Mouse (Mus musculus) testis, adult 2 months (tissue): ENCODE data around the gene Zbtb42.

ENCODE experiments used
- CTCF ChIP-seq: fragments of 200-500 bp; IDR thresholded peaks from 2 replicates; pipeline ENCODE4 v1.5.1; 2012; ENCODE audit warnings: low read depth, mild to moderate bottlenecking, inconsistent platforms, low read length, moderate library complexity; ENCODE audit not compliant: control insufficient read depth, insufficient read depth, insufficient replicate concordance
- POLR2A ChIP-seq: fragments of 200-500 bp; IDR thresholded peaks from 2 replicates; pipeline ENCODE4 v1.6.1; 2012; ENCODE audit warnings: low read depth, mild to moderate bottlenecking, inconsistent platforms, low read length, moderate library complexity; ENCODE audit not compliant: control insufficient read depth

- TF ChIP-seq CTCF, result no peak
- TF ChIP-seq POLR2A, result no peak
Measured at GRCm38 (mm10) chr12:112667619-112668297, 10.9 kb upstream of the Zbtb42 start.
